Mouse (Mus musculus) thymus, adult 2 months (tissue): Measurements from ENCODE around the gene Stk38l. TPM values are rescaled to one million over a fixed set of nuclear protein-coding genes. Genes with fewer than 3 reads are reported as not detected.

Experiments
- DNase-seq: peaks from one replicate; pipeline ENCODE4 v3.0.0; 2021
- H3K27ac ChIP-seq: fragments of 200-500 bp; 2 replicates; pipeline ENCODE4 v1.5.1; 2012; ENCODE audit warnings: low read length, control low read depth; ENCODE audit not compliant: control insufficient read depth, insufficient read depth
- H3K27me3 ChIP-seq: fragments of 200-500 bp; 2 replicates; pipeline ENCODE4 v1.6.1; 2012; ENCODE audit warnings: mild to moderate bottlenecking, low read length, moderate library complexity, mixed read lengths; ENCODE audit not compliant: control insufficient read depth, insufficient read depth
- H3K36me3 ChIP-seq: fragments of 200-500 bp; 2 replicates; pipeline ENCODE4 v1.6.1; 2012; ENCODE audit warnings: mild to moderate bottlenecking, low read length, moderate library complexity; ENCODE audit not compliant: control insufficient read depth, insufficient read depth
- H3K4me1 ChIP-seq: fragments of 200-500 bp; replicated peaks from 2 replicates; pipeline ENCODE4 v1.6.1; 2012; ENCODE audit warnings: low read length; ENCODE audit not compliant: control insufficient read depth, insufficient read depth
- H3K4me3 ChIP-seq: fragments of 200-500 bp; 2 replicates; pipeline ENCODE4 v1.5.1; 2012; ENCODE audit warnings: mild to moderate bottlenecking, low read length, control low read depth, moderate library complexity; ENCODE audit not compliant: control insufficient read depth, insufficient read depth
- CTCF ChIP-seq: fragments of 200-500 bp; IDR thresholded peaks from 2 replicates; pipeline ENCODE4 v1.5.1; 2012; ENCODE audit warnings: mild to moderate bottlenecking, control low read depth, low read length, moderate library complexity, borderline replicate concordance; ENCODE audit not compliant: control insufficient read depth, poor library complexity, insufficient read depth; ENCODE audit errors: extremely low read depth
- POLR2A ChIP-seq: fragments of 200-500 bp; IDR thresholded peaks from 2 replicates; pipeline ENCODE4 v1.6.1; 2012; ENCODE audit warnings: mild to moderate bottlenecking, low read length, control low read depth, moderate library complexity; ENCODE audit not compliant: control insufficient read depth, poor library complexity, insufficient read depth; ENCODE audit errors: extremely low read depth
- WGBS: fragments of 180-500 bp; shearing (Covaris S2); methylation state at CpG from one replicate; pipeline ENCODE4 v1.1.7; 2018; 5-methylcytosine and 5-hydroxymethylcytosine counted together
- polyA plus RNA-seq: library from polyadenylated mRNA; depleted of rRNA; stranded (reverse); fragments of >200 nt; gene quantifications from 2 replicates; pipeline ENCODE4 v1.2.3, GENCODE M21; 2012; rRNA removed

Gene Stk38l
- 3.5 and 3.8 TPM in 2 replicates for polyA plus RNA-seq

- H3K4me3 ChIP-seq = peak within 1 kb of the TSS; percentile 80
- H3K36me3 ChIP-seq = no peaks in the 10 kb centered on the region
- no peaks in the 10 kb centered on the region for H3K27me3 ChIP-seq
- 2% methylated on average over 75 of the region's 87 CpGs for WGBS
- H3K4me1 ChIP-seq = no peaks in the 10 kb centered on the region
- peak within 1 kb of the TSS; percentile 43; the same call in 1 of the 2 replicates for H3K27ac ChIP-seq
- no peak for TF ChIP-seq CTCF
- peak; percentile 89 for TF ChIP-seq POLR2A
- DNase-seq = peak; percentile 94
Observed at GRCm38 (mm10) chr6:146724581-146725383, at the start of gene Stk38l. Stk38l (plus strand) TSS chr6:146724995.

- 96% methylated on average over 10 of the region's 10 CpGs for whole genome bisulfite sequencing
- DNase-seq = no peak
- Histone ChIP-seq H3K4me1 (peaks cover 22% of the 10 kb centered on the region), H3K4me3 (no peak overlapping the region), H3K36me3 (no peaks in the 10 kb centered on the region), H3K27ac (no peak overlapping the region), H3K27me3 (no peaks in the 10 kb centered on the region)
- TF ChIP-seq POLR2A = no peak
- TF ChIP-seq CTCF = no peak
Observed at GRCm38 (mm10) chr6:146676904-146677303, 47.9 kb upstream of the Stk38l start.

DNA sequence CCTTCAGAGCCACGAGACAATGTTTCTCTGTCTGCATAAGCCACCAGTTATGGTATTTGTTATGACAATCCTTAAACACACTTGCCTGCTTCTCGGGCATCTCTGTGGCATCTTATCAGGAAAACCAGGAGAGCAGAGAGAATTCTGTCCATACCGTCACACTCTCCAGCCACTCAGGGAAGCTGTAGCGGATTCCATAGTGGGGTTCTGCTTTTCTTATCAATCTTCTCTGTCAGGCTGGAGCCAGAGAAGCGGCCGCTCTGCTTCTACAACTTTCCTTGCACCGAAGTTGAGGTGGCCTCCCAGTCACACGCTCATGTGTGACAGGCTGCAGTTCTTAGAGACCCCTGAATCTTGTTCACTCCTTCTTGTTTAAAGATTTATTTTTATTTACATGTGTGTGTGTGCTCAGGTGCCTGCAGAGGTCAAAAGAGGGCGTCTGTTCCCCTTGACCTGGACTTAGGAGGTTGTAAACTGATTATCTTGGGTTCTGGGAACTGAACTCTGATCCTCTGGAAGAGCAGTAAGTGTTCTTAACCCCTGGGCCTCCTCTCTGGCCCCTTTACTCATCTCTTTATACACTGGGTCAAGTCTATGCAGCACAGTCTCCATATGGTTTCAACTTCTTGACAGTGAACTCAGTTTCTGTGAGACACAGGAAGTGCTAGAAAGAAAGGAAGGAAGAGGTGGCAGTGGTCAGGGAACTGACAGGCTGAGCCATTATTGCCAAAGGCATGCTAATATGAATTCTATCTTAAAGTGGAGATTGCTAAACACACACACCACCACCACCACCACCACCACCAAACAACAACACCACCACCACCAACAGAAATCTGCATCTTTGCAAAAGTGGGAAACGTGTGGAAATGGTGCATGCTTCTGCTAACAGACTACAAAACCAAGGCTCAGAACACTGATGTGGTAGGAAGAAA, 46.4 kb upstream of the Stk38l start:
- WGBS = 90% methylated on average over 10 of the region's 10 CpGs
- no peak overlapping the region for H3K4me3 ChIP-seq

DNA sequence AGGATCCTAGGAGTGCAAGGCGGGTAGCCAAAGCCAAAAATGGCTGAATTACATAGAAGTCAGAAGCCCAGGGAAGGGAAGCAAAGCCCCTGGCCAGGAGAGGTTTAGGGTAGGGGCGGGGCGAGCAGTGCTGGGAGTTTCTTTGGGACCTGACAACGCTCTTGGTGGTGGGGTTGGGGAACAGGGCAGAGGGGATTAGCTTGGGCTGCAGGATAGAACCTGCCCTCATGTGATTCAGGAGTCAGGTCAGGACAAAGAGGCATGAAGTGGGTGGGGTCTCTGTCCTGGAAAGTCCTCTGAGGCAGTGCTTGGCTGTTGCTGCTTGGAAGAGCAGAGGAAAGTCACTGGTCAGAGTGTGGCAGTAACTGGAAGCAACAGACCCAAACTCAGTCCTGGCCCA, 40.9 kb upstream of the Stk38l start:
- TF ChIP-seq POLR2A (no peak), CTCF (no peak)
- no peak overlapping the region for H3K27ac ChIP-seq
- no peak for DNase-seq
- H3K27me3 ChIP-seq = no peaks in the 10 kb centered on the region
- no peak overlapping the region for H3K4me3 ChIP-seq
- 96% methylated on average over 4 of the region's 4 CpGs for WGBS
- H3K4me1 ChIP-seq = no peaks in the 10 kb centered on the region
- H3K36me3 ChIP-seq = no peaks in the 10 kb centered on the region

More for the DNA sequence above, 46.4 kb upstream of the Stk38l start:
- Histone ChIP-seq H3K36me3 (no peaks in the 10 kb centered on the region), H3K27ac (no peak overlapping the region), H3K4me1 (peaks cover 22% of the 10 kb centered on the region), H3K27me3 (no peaks in the 10 kb centered on the region)
- DNase-seq = no peak
- TF ChIP-seq CTCF (no peak), POLR2A (no peak)

GRCm38 (mm10) chr6:146685781-146686308, 39.0 kb upstream of the Stk38l start:
- TF ChIP-seq POLR2A = no peak
- TF ChIP-seq CTCF = peak; percentile 59; the same call in 1 of the 2 replicates
- Histone ChIP-seq H3K36me3 (no peaks in the 10 kb centered on the region), H3K4me1 (no peaks in the 10 kb centered on the region), H3K27me3 (no peaks in the 10 kb centered on the region), H3K27ac (no peak overlapping the region), H3K4me3 (no peak overlapping the region)
- DNase-seq = peak; percentile 59
- WGBS = 80% methylated on average over 17 of the region's 17 CpGs

DNA sequence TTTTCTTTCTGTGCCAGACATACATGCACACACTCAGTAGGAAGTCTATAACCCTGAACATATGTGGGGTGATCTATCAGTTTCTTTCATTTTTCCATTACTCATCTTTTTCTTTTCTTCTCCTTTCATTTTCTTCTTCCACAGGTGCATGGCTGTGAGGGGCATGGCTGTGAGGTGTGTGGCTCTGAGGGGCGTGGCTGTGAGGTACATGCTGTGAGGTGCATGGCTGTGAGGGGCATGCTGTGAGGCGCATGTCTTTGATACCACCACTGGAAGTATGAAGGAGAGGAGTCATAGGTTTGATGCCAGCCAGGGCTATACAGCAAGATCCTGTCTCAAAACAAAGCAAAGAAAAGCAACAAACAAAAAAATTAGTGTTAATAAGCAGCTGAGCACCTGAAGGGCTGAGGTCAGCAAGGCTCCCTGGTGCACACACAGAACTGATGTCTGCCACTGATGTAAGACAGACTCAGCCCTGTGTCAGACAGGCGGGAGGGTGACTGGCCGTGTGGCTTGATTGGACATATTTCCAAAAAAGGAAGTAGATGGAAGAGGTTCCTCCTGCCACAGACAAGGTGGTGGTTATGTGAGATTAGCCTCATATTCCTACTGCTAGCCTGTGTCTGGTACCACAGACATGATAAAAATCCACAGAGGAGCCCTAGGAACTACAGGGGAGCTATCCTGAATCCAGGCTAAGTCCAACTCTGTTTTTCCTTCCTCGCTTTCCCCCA, 38.2 kb upstream of the Stk38l start:
- Histone ChIP-seq H3K4me3 (no peak overlapping the region), H3K36me3 (no peaks in the 10 kb centered on the region), H3K27ac (no peak overlapping the region), H3K27me3 (no peaks in the 10 kb centered on the region), H3K4me1 (no peaks in the 10 kb centered on the region)
- WGBS = 64% methylated on average over 5 of the region's 5 CpGs
- TF ChIP-seq POLR2A (no peak), CTCF (no peak)
- DNase-seq = no peak
